Mouse (Mus musculus): Measurements from ENCODE around the gene Tmem185b. TPM values are rescaled to one million over a fixed set of nuclear protein-coding genes. Genes with fewer than 3 reads are reported as not detected.
A peak's percentile ranks its signal among the peaks of the same experiment; 100 is the strongest.

Gene Tmem185b
- polyA plus RNA-seq, 1 experiment: 22.2 TPM

GRCm38 (mm10) chr1:119518060-119518459 is 7.9 kb upstream of the Tmem185b start:
- Histone ChIP-seq H3K27me3 (ENCODE audit: control insufficient read depth, insufficient read depth, low read length) (no peaks in the 10 kb centered on the region), H3K4me3 (ENCODE audit: low read depth, low read length) (no peak overlapping the region), H3K36me3 (ENCODE audit: control insufficient read depth, insufficient read depth, low read length) (no peaks in the 10 kb centered on the region), H3K4me1 (ENCODE audit: control insufficient read depth, insufficient read depth, insufficient read length, low read length) (peaks cover 20% of the 10 kb centered on the region), H3K27ac (ENCODE audit: insufficient read depth, low read depth, low read length) (no peak overlapping the region)
- TF ChIP-seq POLR2A (IDR thresholded peaks at IDR 0.05; ENCODE audit: low read depth, low read length) (no peak), CTCF (IDR thresholded peaks at IDR 0.05; ENCODE audit: extremely low read depth, insufficient read length, insufficient replicate concordance, low read depth, low read length) (no peak)
- WGBS: 66% methylated on average over 7 of the region's 7 CpGs

GRCm38 (mm10) chr1:119518786-119519185 is 7.2 kb upstream of the Tmem185b start:
- TF ChIP-seq CTCF (IDR thresholded peaks at IDR 0.05; ENCODE audit: extremely low read depth, insufficient read length, insufficient replicate concordance, low read depth, low read length): no peak
- TF ChIP-seq POLR2A (IDR thresholded peaks at IDR 0.05; ENCODE audit: low read depth, low read length): no peak
- H3K4me1 ChIP-seq (ENCODE audit: control insufficient read depth, insufficient read depth, insufficient read length, low read length): peaks cover 26% of the 10 kb centered on the region
- H3K4me3 ChIP-seq (ENCODE audit: low read depth, low read length): no peak overlapping the region
- H3K27me3 ChIP-seq (ENCODE audit: control insufficient read depth, insufficient read depth, low read length): no peaks in the 10 kb centered on the region
- no peaks in the 10 kb centered on the region for H3K36me3 ChIP-seq (ENCODE audit: control insufficient read depth, insufficient read depth, low read length)
- no peak overlapping the region for H3K27ac ChIP-seq (ENCODE audit: insufficient read depth, low read depth, low read length)

- Histone ChIP-seq H3K27ac (ENCODE audit: insufficient read depth, low read depth, low read length) (no peak overlapping the region), H3K36me3 (ENCODE audit: control insufficient read depth, insufficient read depth, low read length) (no peaks in the 10 kb centered on the region), H3K4me3 (ENCODE audit: low read depth, low read length) (no peak overlapping the region), H3K27me3 (ENCODE audit: control insufficient read depth, insufficient read depth, low read length) (no peaks in the 10 kb centered on the region), H3K4me1 (ENCODE audit: control insufficient read depth, insufficient read depth, insufficient read length, low read length) (peaks cover 29% of the 10 kb centered on the region)
- TF ChIP-seq POLR2A (IDR thresholded peaks at IDR 0.05; ENCODE audit: low read depth, low read length) (no peak), CTCF (IDR thresholded peaks at IDR 0.05; ENCODE audit: extremely low read depth, insufficient read length, insufficient replicate concordance, low read depth, low read length) (no peak)
- 69% methylated on average over 6 of the region's 6 CpGs for WGBS
Observed at GRCm38 (mm10) chr1:119519286-119519685, 6.7 kb upstream of the Tmem185b start.

GRCm38 (mm10) chr1:119521029-119521428 is 4.9 kb upstream of the Tmem185b start:
- Histone ChIP-seq H3K27ac (ENCODE audit: insufficient read depth, low read depth, low read length) (no peak overlapping the region), H3K27me3 (ENCODE audit: control insufficient read depth, insufficient read depth, low read length) (no peaks in the 10 kb centered on the region), H3K36me3 (ENCODE audit: control insufficient read depth, insufficient read depth, low read length) (no peaks in the 10 kb centered on the region), H3K4me3 (ENCODE audit: low read depth, low read length) (no peak overlapping the region), H3K4me1 (ENCODE audit: control insufficient read depth, insufficient read depth, insufficient read length, low read length) (peaks cover 35% of the 10 kb centered on the region)
- WGBS: 36% methylated on average over 2 of the region's 2 CpGs
- TF ChIP-seq CTCF (IDR thresholded peaks at IDR 0.05; ENCODE audit: extremely low read depth, insufficient read length, insufficient replicate concordance, low read depth, low read length): no peak
- no peak for TF ChIP-seq POLR2A (IDR thresholded peaks at IDR 0.05; ENCODE audit: low read depth, low read length)

GRCm38 (mm10) chr1:119521681-119522080 is 4.3 kb upstream of the Tmem185b start:
- no peaks in the 10 kb centered on the region for H3K36me3 ChIP-seq (ENCODE audit: control insufficient read depth, insufficient read depth, low read length)
- H3K27me3 ChIP-seq (ENCODE audit: control insufficient read depth, insufficient read depth, low read length): no peaks in the 10 kb centered on the region
- no peak overlapping the region for H3K4me3 ChIP-seq (ENCODE audit: low read depth, low read length)
- 57% methylated on average over 7 of the region's 7 CpGs for WGBS
- TF ChIP-seq POLR2A (IDR thresholded peaks at IDR 0.05; ENCODE audit: low read depth, low read length): no peak
- H3K27ac ChIP-seq (ENCODE audit: insufficient read depth, low read depth, low read length): peak overlapping the region; percentile 66
- H3K4me1 ChIP-seq (ENCODE audit: control insufficient read depth, insufficient read depth, insufficient read length, low read length): peaks cover 40% of the 10 kb centered on the region

- Histone ChIP-seq H3K4me3 (ENCODE audit: low read depth, low read length) (no peak overlapping the region), H3K4me1 (ENCODE audit: control insufficient read depth, insufficient read depth, insufficient read length, low read length) (peaks cover 44% of the 10 kb centered on the region), H3K36me3 (ENCODE audit: control insufficient read depth, insufficient read depth, low read length) (peaks cover 6% of the 10 kb centered on the region), H3K27me3 (ENCODE audit: control insufficient read depth, insufficient read depth, low read length) (no peaks in the 10 kb centered on the region), H3K27ac (ENCODE audit: insufficient read depth, low read depth, low read length) (peak overlapping the region; percentile 77)
- WGBS: 38% methylated on average over 4 of the region's 4 CpGs
- TF ChIP-seq POLR2A (IDR thresholded peaks at IDR 0.05; ENCODE audit: low read depth, low read length) (no peak), CTCF (IDR thresholded peaks at IDR 0.05; ENCODE audit: extremely low read depth, insufficient read length, insufficient replicate concordance, low read depth, low read length) (no peak)
Observed at GRCm38 (mm10) chr1:119522726-119523125, 3.2 kb upstream of the Tmem185b start.

- Histone ChIP-seq H3K4me3 (ENCODE audit: low read depth, low read length) (no peak overlapping the region), H3K27ac (ENCODE audit: insufficient read depth, low read depth, low read length) (peak overlapping the region; percentile 45), H3K27me3 (ENCODE audit: control insufficient read depth, insufficient read depth, low read length) (no peaks in the 10 kb centered on the region), H3K36me3 (ENCODE audit: control insufficient read depth, insufficient read depth, low read length) (peaks cover 8% of the 10 kb centered on the region), H3K4me1 (ENCODE audit: control insufficient read depth, insufficient read depth, insufficient read length, low read length) (peaks cover 39% of the 10 kb centered on the region)
- TF ChIP-seq POLR2A (IDR thresholded peaks at IDR 0.05; ENCODE audit: low read depth, low read length) (no peak), CTCF (IDR thresholded peaks at IDR 0.05; ENCODE audit: extremely low read depth, insufficient read length, insufficient replicate concordance, low read depth, low read length) (no peak)
- WGBS: 55% methylated on average over 7 of the region's 7 CpGs
Observed at GRCm38 (mm10) chr1:119523369-119523768, 2.6 kb upstream of the Tmem185b start.

- TF ChIP-seq POLR2A (IDR thresholded peaks at IDR 0.05; ENCODE audit: low read depth, low read length): no peak
- TF ChIP-seq CTCF (IDR thresholded peaks at IDR 0.05; ENCODE audit: extremely low read depth, insufficient read length, insufficient replicate concordance, low read depth, low read length): no peak
- peaks cover 39% of the 10 kb centered on the region for H3K4me1 ChIP-seq (ENCODE audit: control insufficient read depth, insufficient read depth, insufficient read length, low read length)
- WGBS: 86% methylated on average over 7 of the region's 7 CpGs
- no peak overlapping the region for H3K4me3 ChIP-seq (ENCODE audit: low read depth, low read length)
- peaks cover 9% of the 10 kb centered on the region for H3K36me3 ChIP-seq (ENCODE audit: control insufficient read depth, insufficient read depth, low read length)
- H3K27ac ChIP-seq (ENCODE audit: insufficient read depth, low read depth, low read length): peak overlapping the region; percentile 45
- H3K27me3 ChIP-seq (ENCODE audit: control insufficient read depth, insufficient read depth, low read length): no peaks in the 10 kb centered on the region
Observed at GRCm38 (mm10) chr1:119523826-119524225, 2.1 kb upstream of the Tmem185b start.
